Mouse (Mus musculus) testis, adult 2 months (tissue): ENCODE results near the gene Hagh. TPM values are rescaled to one million over a fixed set of nuclear protein-coding genes. Genes with fewer than 3 reads are reported as not detected.

Source experiments
- H3K27ac ChIP-seq: fragments of 200-500 bp; 2 replicates; pipeline ENCODE4 v1.5.1; 2012; ENCODE audit warnings: low read depth, low read length; ENCODE audit not compliant: control insufficient read depth, insufficient read depth
- H3K27me3 ChIP-seq: fragments of 200-500 bp; 2 replicates; pipeline ENCODE4 v1.6.1; 2012; ENCODE audit warnings: mild to moderate bottlenecking, low read length, moderate library complexity; ENCODE audit not compliant: control insufficient read depth, insufficient read depth
- H3K36me3 ChIP-seq: fragments of 200-500 bp; 2 replicates; pipeline ENCODE4 v1.6.1; 2012; ENCODE audit warnings: mild to moderate bottlenecking, low read length; ENCODE audit not compliant: control insufficient read depth, insufficient read depth
- H3K4me1 ChIP-seq: fragments of 200-500 bp; 2 replicates; pipeline ENCODE4 v1.6.1; 2012; ENCODE audit warnings: low read length; ENCODE audit not compliant: control insufficient read depth, insufficient read depth
- H3K4me3 ChIP-seq: fragments of 200-500 bp; 2 replicates; pipeline ENCODE4 v1.5.1; 2012; ENCODE audit warnings: low read depth, mild to moderate bottlenecking, low read length, moderate library complexity, mixed read lengths; ENCODE audit not compliant: control insufficient read depth
- CTCF ChIP-seq: fragments of 200-500 bp; IDR thresholded peaks from 2 replicates; pipeline ENCODE4 v1.5.1; 2012; ENCODE audit warnings: low read depth, mild to moderate bottlenecking, inconsistent platforms, low read length, moderate library complexity; ENCODE audit not compliant: control insufficient read depth, insufficient read depth, insufficient replicate concordance
- POLR2A ChIP-seq: fragments of 200-500 bp; IDR thresholded peaks from 2 replicates; pipeline ENCODE4 v1.6.1; 2012; ENCODE audit warnings: low read depth, mild to moderate bottlenecking, inconsistent platforms, low read length, moderate library complexity; ENCODE audit not compliant: control insufficient read depth
- polyA plus RNA-seq: library from polyadenylated mRNA; depleted of rRNA; stranded (reverse); fragments of >200 nt; gene quantifications from 2 replicates; pipeline ENCODE4 v1.2.3, GENCODE M21; 2012

The Hagh gene
- polyA plus RNA-seq, 1 experiment, result 529 TPM

GRCm38 (mm10) chr17:24897600-24897999 lies 57.7 kb downstream of the Hagh start:
- H3K4me3 ChIP-seq, result peak overlapping the region; percentile 22
- TF ChIP-seq POLR2A, result peak; percentile 58; the same call in 1 of the 2 replicates
- no peak for TF ChIP-seq CTCF
- peaks cover 20% of the 10 kb centered on the region for H3K4me1 ChIP-seq
- H3K27ac ChIP-seq, result peak overlapping the region; percentile 5; the same call in 1 of the 2 replicates
- H3K36me3 ChIP-seq, result no peaks in the 10 kb centered on the region; the same call in 1 of the 2 replicates
- no peaks in the 10 kb centered on the region for H3K27me3 ChIP-seq

GRCm38 (mm10) chr17:24898041-24898854 lies 58.3 kb downstream of the Hagh start:
- Histone ChIP-seq H3K4me1 (peaks cover 20% of the 10 kb centered on the region), H3K27ac (peak overlapping the region; percentile 5; the same call in 1 of the 2 replicates), H3K36me3 (no peaks in the 10 kb centered on the region; the same call in none of the 2 replicates), H3K4me3 (peak overlapping the region; percentile 22), H3K27me3 (no peaks in the 10 kb centered on the region)
- TF ChIP-seq POLR2A (no peak), CTCF (no peak)

- Histone ChIP-seq H3K27me3 (no peaks in the 10 kb centered on the region), H3K4me3 (no peak overlapping the region), H3K4me1 (peaks cover 18% of the 10 kb centered on the region), H3K27ac (no peak overlapping the region), H3K36me3 (no peaks in the 10 kb centered on the region; the same call in none of the 2 replicates)
- TF ChIP-seq POLR2A (no peak), CTCF (no peak)
Observed at GRCm38 (mm10) chr17:24899153-24899552, 59.2 kb downstream of the Hagh start.

- no peak overlapping the region for H3K27ac ChIP-seq
- no peak overlapping the region for H3K4me3 ChIP-seq
- peaks cover 15% of the 10 kb centered on the region for H3K4me1 ChIP-seq
- peaks cover 3% of the 10 kb centered on the region for H3K36me3 ChIP-seq
- TF ChIP-seq CTCF, result no peak
- TF ChIP-seq POLR2A, result no peak
- no peaks in the 10 kb centered on the region for H3K27me3 ChIP-seq
Observed at GRCm38 (mm10) chr17:24900014-24900413, 60.1 kb downstream of the Hagh start.

GRCm38 (mm10) chr17:24902124-24902523 lies 62.2 kb downstream of the Hagh start:
- Histone ChIP-seq H3K27ac (no peak overlapping the region), H3K36me3 (peaks cover 5% of the 10 kb centered on the region), H3K4me1 (peaks cover under 1% of the 10 kb centered on the region; the same call in 1 of the 2 replicates), H3K27me3 (no peaks in the 10 kb centered on the region), H3K4me3 (no peak overlapping the region)
- TF ChIP-seq CTCF (no peak), POLR2A (no peak)

- H3K4me3 ChIP-seq, result no peak overlapping the region
- TF ChIP-seq POLR2A, result no peak
- peaks cover 5% of the 10 kb centered on the region for H3K36me3 ChIP-seq
- H3K27ac ChIP-seq, result no peak overlapping the region
- no peaks in the 10 kb centered on the region for H3K27me3 ChIP-seq
- H3K4me1 ChIP-seq, result no peaks in the 10 kb centered on the region
Observed at GRCm38 (mm10) chr17:24902671-24903474, 62.9 kb downstream of the Hagh start.

GRCm38 (mm10) chr17:24903767-24904166 lies 63.8 kb downstream of the Hagh start:
- Histone ChIP-seq H3K27ac (no peak overlapping the region), H3K27me3 (no peaks in the 10 kb centered on the region), H3K4me1 (no peaks in the 10 kb centered on the region), H3K4me3 (no peak overlapping the region), H3K36me3 (peaks cover 5% of the 10 kb centered on the region)
- TF ChIP-seq POLR2A, result no peak
- TF ChIP-seq CTCF, result no peak
